Mouse (Mus musculus) kidney, adult 2 months (tissue): ENCODE results near the gene Ubqlnl.

Source experiments
- CTCF ChIP-seq: fragments of 200-500 bp; conservative IDR thresholded peaks from 2 replicates; pipeline ENCODE4 v1.5.1; 2011; ENCODE audit warnings: low read depth, mild to moderate bottlenecking, control low read depth, low read length, moderate library complexity, mixed read lengths; ENCODE audit not compliant: insufficient read depth, insufficient read length
- POLR2A ChIP-seq: fragments of 200-500 bp; IDR thresholded peaks from one replicate; pipeline ENCODE4 v1.6.1; 2011; ENCODE audit warnings: low read depth, low read length, control low read depth

DNA sequence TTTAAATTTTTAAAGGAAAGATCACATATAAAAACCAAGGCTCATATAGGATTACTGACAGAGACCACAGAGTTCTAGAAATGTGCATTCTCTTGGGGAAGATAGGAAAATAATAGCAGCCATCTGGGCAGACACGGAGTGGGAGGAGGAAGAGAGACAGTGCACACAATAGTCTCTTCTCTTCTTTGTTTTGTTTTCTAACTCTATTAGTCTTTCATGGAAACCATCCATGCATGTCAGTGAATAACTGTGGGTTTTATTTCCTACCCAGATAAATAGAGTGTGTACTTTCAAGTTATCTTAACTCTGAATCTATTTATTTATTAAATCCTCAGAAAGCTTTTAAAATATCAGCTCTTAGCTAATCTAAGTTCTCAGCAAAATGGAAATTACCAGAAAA lies 24.7 kb upstream of the Ubqlnl start:
- TF ChIP-seq CTCF (no peak), POLR2A (no peak)
